Mouse (Mus musculus) heart, embryonic 14.5 days (tissue): Measurements from ENCODE around the gene Elf2. TPM values are rescaled to one million over a fixed set of nuclear protein-coding genes. Genes with fewer than 3 reads are reported as not detected.
A peak's percentile ranks its signal among the peaks of the same experiment; 100 is the strongest.

Experiments used
- ATAC-seq: fragments of 200-750 bp; cut with Nextera tagmentation; 2 replicates; pipeline ENCODE4 v1.8.0; 2017; ENCODE audit warnings: low read depth, moderate TSS enrichment; ENCODE audit not compliant: insufficient number of reproducible peaks, insufficient read depth, low FRiP score
- H3K27ac ChIP-seq, 2 experiments: fragments of 200-500 bp in 1 of 2; fragments of 300-500 bp in 1 of 2; sonication (generic) in 1 of 2; replicated peaks in 1 of 2; 2 replicates each; pipeline ENCODE4 v1.5.1; 2012 to 2014; ENCODE audit warnings: low read depth in 2 of 2, low read length in 2 of 2, control low read depth in 1 of 2, mild to moderate bottlenecking in 1 of 2, mixed read lengths in 1 of 2; ENCODE audit not compliant: control insufficient read depth in 1 of 2, insufficient read depth in 1 of 2
- H3K27me3 ChIP-seq: fragments of 300-500 bp; sonication (generic); 2 replicates; pipeline ENCODE4 v1.6.1; 2014; ENCODE audit warnings: mild to moderate bottlenecking, low read length, control low read depth; ENCODE audit not compliant: control insufficient read depth, insufficient read depth
- H3K36me3 ChIP-seq: fragments of 300-500 bp; sonication (generic); 2 replicates; pipeline ENCODE4 v1.6.1; 2014; ENCODE audit warnings: mild to moderate bottlenecking, control low read depth, low read length, mixed read lengths; ENCODE audit not compliant: control insufficient read depth, insufficient read depth
- H3K4me1 ChIP-seq, 2 experiments: fragments of 200-500 bp in 1 of 2; fragments of 300-500 bp in 1 of 2; sonication (generic) in 1 of 2; 2 replicates each; pipeline ENCODE4 v1.6.1; 2012 to 2014; ENCODE audit warnings: low read length in 2 of 2, control low read depth in 1 of 2, mixed read lengths in 1 of 2; ENCODE audit not compliant: control insufficient read depth in 2 of 2, insufficient read depth in 2 of 2
- H3K4me2 ChIP-seq: fragments of 300-500 bp; sonication (generic); 2 replicates; pipeline ENCODE4 v1.6.1; 2014; ENCODE audit warnings: mild to moderate bottlenecking, low read length
- H3K4me3 ChIP-seq, 2 experiments: fragments of 200-500 bp in 1 of 2; fragments of 300-500 bp in 1 of 2; sonication (generic) in 1 of 2; 2 replicates each; pipeline ENCODE4 v1.5.1; 2012 to 2014; ENCODE audit warnings: low read length in 2 of 2, mild to moderate bottlenecking in 2 of 2, control low read depth in 1 of 2, low read depth in 1 of 2, moderate library complexity in 1 of 2; ENCODE audit not compliant: control insufficient read depth in 1 of 2, insufficient read depth in 1 of 2
- H3K9ac ChIP-seq: fragments of 300-500 bp; sonication (generic); 2 replicates; pipeline ENCODE4 v1.6.1; 2014; ENCODE audit warnings: mild to moderate bottlenecking, low read length
- H3K9me3 ChIP-seq: fragments of 300-500 bp; sonication (generic); 2 replicates; pipeline ENCODE4 v1.6.1; 2016; ENCODE audit warnings: low read length, control low read depth; ENCODE audit not compliant: control insufficient read depth
- WGBS: fragments of 180-500 bp; shearing (Covaris S2); extraction: QIAGEN DNeasy Blood & Tissue Kit; methylation state at CpG from one replicate; pipeline ENCODE4 v1.1.7; 2014; 5-methylcytosine and 5-hydroxymethylcytosine counted together
- polyA plus RNA-seq: library from polyadenylated mRNA; unstranded; fragments of >200 nt; fragmentation: Nextera tagmentation; extraction: Ambion mirVana; gene quantifications from 2 replicates; pipeline ENCODE4 v1.2.1, GENCODE M21; 2014

Gene Elf2
- polyA plus RNA-seq = 60.7 and 62.8 TPM in 2 replicates

DNA sequence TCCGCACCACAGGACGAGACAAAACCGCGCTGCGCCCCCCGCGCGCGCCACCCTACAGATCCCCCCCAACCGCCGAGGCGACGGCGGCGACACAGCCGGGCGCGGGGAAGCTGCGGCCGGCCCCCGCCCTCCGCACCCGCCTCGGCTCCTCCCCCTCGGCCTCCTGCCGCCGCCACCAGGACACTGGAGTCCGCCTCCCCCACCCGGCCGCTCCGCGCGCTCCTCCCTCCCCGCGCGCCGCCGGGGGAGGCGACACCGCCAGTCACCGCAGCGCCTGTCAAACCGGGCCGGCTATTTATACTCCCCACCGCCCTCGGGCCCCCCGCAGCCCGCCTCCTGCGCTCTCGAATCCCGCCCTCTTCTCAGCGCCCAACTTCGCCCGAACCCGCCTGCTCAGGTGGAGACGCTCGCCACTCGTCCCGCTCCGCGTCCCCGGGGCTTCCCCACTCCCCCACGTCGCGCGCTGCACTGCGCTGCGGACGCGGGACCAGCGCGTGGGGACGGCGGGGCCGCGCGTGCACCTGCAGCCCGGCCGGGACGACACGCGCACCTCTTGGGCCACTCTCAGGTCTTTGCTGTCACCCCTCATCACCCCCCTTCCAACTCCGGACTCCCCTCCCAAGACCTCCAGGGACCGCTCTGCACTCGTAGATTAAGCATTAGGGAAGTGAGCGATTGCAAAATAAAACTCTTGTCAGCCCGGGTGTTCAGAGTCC, at the start of gene Elf2:
Gene Elf2, minus strand, starts transcription at position 112 of the 716 bp plus-strand sequence.
- Histone ChIP-seq H3K27me3 (no peaks in the 10 kb centered on the region), H3K27ac (peak within 1 kb of the TSS; percentile 95 to 98), H3K9ac (peak within 1 kb of the TSS; percentile 91), H3K4me3 (peak within 1 kb of the TSS; percentile 66 to 80), H3K9me3 (no peaks in the 10 kb centered on the region), H3K4me2 (peak within 1 kb of the TSS; percentile 76), H3K36me3 (no peaks in the 10 kb centered on the region), H3K4me1 (peaks cover 0 to 10% of the 10 kb centered on the region in 2 experiments; a peak in 2 of 4 replicates)
- ATAC-seq = peak; percentile 85
- under 1% methylated on average over 64 of the region's 87 CpGs for WGBS

GRCm38 (mm10) chr3:51388904-51389303, 48.4 kb upstream of the Elf2 start:
- Histone ChIP-seq H3K27me3 (no peaks in the 10 kb centered on the region), H3K9ac (peak overlapping the region; percentile 54), H3K36me3 (no peaks in the 10 kb centered on the region), H3K9me3 (no peaks in the 10 kb centered on the region), H3K27ac (no peak overlapping the region), H3K4me1 (peaks cover 6 to 8% of the 10 kb centered on the region in 2 experiments; a peak in 3 of 4 replicates), H3K4me2 (peak overlapping the region; percentile 59), H3K4me3 (peak overlapping the region; percentile 11 to 27; a peak in 3 of 4 replicates)
- 1% methylated on average over 13 of the region's 13 CpGs for WGBS
- no peak for ATAC-seq

- no peak for ATAC-seq
- Histone ChIP-seq H3K36me3 (no peaks in the 10 kb centered on the region), H3K4me2 (no peak overlapping the region), H3K4me1 (peaks cover 6 to 8% of the 10 kb centered on the region in 2 experiments; a peak in 3 of 4 replicates), H3K9me3 (no peaks in the 10 kb centered on the region), H3K27me3 (no peaks in the 10 kb centered on the region), H3K9ac (no peak overlapping the region), H3K27ac (no peak overlapping the region), H3K4me3 (no peak overlapping the region)
- 53% methylated on average over 8 of the region's 8 CpGs for whole genome bisulfite sequencing
These were observed 47.5 kb upstream of the Elf2 start for GRCm38 (mm10) chr3:51387868-51388381.

DNA sequence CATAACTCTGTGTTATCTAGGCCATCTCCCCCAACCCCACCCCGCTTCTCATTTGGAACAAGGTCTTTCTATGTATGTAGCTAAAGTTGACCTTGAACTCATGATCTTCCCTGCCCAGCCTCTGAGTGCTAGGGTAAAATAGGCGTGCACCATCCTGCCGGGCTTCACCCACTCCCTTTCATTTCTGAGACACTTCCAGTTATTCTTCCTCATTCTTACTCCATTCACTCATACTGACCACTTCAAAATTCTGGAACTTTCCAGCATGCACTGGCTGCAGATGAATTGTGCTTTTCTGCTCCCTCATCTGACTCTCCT, 46.6 kb upstream of the Elf2 start:
- H3K9me3 ChIP-seq = no peaks in the 10 kb centered on the region
- ATAC-seq = no peak
- H3K36me3 ChIP-seq = no peaks in the 10 kb centered on the region
- no peak overlapping the region for H3K27ac ChIP-seq
- 82% methylated on average over 3 of the region's 3 CpGs for WGBS
- no peak overlapping the region for H3K4me3 ChIP-seq
- no peak overlapping the region for H3K4me2 ChIP-seq
- no peaks in the 10 kb centered on the region for H3K27me3 ChIP-seq
- no peak overlapping the region for H3K9ac ChIP-seq
- H3K4me1 ChIP-seq = peaks cover 6 to 8% of the 10 kb centered on the region in 2 experiments; a peak in 3 of 4 replicates

DNA sequence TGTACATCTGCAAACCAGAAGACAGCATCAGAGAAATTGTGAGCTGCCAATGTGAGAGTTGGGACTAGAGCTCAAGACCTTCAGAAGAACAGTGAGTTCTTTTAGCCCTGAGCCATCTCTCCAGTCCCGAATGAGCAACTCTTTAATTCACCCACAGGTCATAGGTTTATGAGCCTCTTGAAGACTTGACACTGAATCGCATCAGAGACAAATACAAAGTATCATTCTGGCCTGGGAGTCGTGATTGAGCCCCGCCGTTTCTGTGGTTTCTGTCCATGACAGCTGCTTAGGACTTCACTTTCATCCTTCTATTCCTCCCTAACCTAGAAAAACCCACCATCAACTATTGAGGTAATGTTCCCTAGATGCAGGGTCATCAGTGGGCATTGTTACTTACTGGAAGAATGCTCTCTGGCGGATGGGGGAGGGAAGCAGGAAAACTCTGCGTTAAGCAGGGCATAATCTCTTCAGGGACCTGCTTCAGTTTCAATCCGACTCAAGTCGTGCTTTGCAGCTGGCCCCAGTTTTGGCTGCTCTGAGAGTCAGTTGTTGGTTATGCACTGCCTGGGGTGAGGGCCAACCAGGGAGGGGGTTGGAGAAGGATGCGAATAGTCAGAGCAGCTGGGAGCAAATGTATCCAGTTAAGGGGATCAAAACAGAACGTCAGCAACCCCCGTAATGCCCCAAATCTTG, 46.1 kb upstream of the Elf2 start:
- no peak overlapping the region for H3K27ac ChIP-seq
- no peak overlapping the region for H3K4me3 ChIP-seq
- H3K9ac ChIP-seq = no peak overlapping the region
- H3K9me3 ChIP-seq = no peaks in the 10 kb centered on the region
- ATAC-seq = no peak
- 50% methylated on average over 12 of the region's 12 CpGs for WGBS
- H3K27me3 ChIP-seq = no peaks in the 10 kb centered on the region
- H3K4me2 ChIP-seq = no peak overlapping the region
- H3K4me1 ChIP-seq = peaks cover 6 to 8% of the 10 kb centered on the region in 2 experiments; a peak in 3 of 4 replicates
- no peaks in the 10 kb centered on the region for H3K36me3 ChIP-seq

DNA sequence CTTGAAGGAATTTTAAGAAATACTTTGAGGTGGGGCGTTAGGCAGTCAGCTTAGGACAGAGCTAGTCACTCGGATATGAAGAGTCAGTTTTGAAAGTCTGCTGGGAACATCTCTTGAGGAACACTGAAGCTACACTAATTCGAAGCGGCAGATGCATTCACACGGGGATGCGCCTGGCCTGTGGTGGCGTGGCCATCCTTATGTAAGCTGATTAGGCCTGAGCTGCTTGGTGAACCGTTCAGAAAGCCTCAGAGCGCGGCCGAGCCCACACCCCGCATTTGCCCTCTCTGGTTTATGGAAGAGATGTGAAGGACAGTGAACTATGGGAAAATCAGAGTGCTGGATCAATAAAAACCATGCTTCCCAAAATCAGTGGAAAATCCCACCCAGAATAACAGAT, 42.9 kb upstream of the Elf2 start:
- no peaks in the 10 kb centered on the region for H3K9me3 ChIP-seq
- H3K4me2 ChIP-seq = no peak overlapping the region
- no peak for ATAC-seq
- H3K27ac ChIP-seq = no peak overlapping the region
- H3K9ac ChIP-seq = no peak overlapping the region
- no peaks in the 10 kb centered on the region for H3K36me3 ChIP-seq
- WGBS = 77% methylated on average over 12 of the region's 12 CpGs
- H3K4me3 ChIP-seq = no peak overlapping the region
- peaks cover 0 to 4% of the 10 kb centered on the region in 2 experiments; a peak in 3 of 4 replicates for H3K4me1 ChIP-seq
- no peaks in the 10 kb centered on the region for H3K27me3 ChIP-seq

- Histone ChIP-seq H3K27ac (no peak overlapping the region), H3K27me3 (no peaks in the 10 kb centered on the region), H3K4me1 (peaks cover 0 to 5% of the 10 kb centered on the region in 2 experiments; a peak in 3 of 4 replicates), H3K4me2 (no peak overlapping the region), H3K9me3 (no peaks in the 10 kb centered on the region), H3K36me3 (no peaks in the 10 kb centered on the region), H3K4me3 (no peak overlapping the region), H3K9ac (no peak overlapping the region)
- ATAC-seq = no peak
- 75% methylated on average over 2 of the region's 5 CpGs for WGBS
These were observed 40.2 kb upstream of the Elf2 start for GRCm38 (mm10) chr3:51380660-51381014.
